In genomic region chr13:58477253-58477652, GRCm38 (mm10) we compare ENCODE assay signal across 22 mouse cellular contexts.
A peak's percentile ranks its signal among the peaks of the same experiment; 100 is the strongest.
DNase-seq lines count a peak whose midpoint lies in the region; ATAC-seq and TF ChIP-seq lines count a peak whose summit lies in the region.
"Had no signal": no experiment of that assay in that cellular context is flagged by ENCODE, and none has a peak within 500 bp of the region (broad histone marks: within the 10 kb centered on the region; RNA-seq: fewer than 3 reads in every experiment).

No protein-coding gene starts in this region.

- H3K27ac ChIP-seq in liver, embryonic 11.5 days (ENCODE audit: low read depth, low read length) = 0 out of 2 replicates have a peak overlapping the region, but pooled peaks have one; percentile 50
- H3K27ac ChIP-seq in liver, embryonic 15.5 days (replicated peaks) = peak overlapping the region; percentile 62; the same call in 1 of the 2 replicates
- no peak overlapping the region for H3K27ac ChIP-seq in hindbrain, embryonic 11.5 days (ENCODE audit: low read depth, low read length)
- no peak overlapping the region for H3K27ac ChIP-seq in forebrain, postnatal 0 days (ENCODE audit: low read depth, low read length)
- H3K27ac ChIP-seq: embryonic facial prominence, embryonic 15.5 days; forebrain, embryonic 12.5 days; gastrocnemius, adult 2 months; hindbrain, embryonic 13.5 days; hindbrain, postnatal 0 days had no signal

- H3K27me3 ChIP-seq in G1E (ENCODE audit: insufficient read depth, low read length) = no peaks in the 10 kb centered on the region
- H3K27me3 ChIP-seq in liver, embryonic 11.5 days (replicated peaks; ENCODE audit: control insufficient read depth, insufficient read depth, low read length) = peaks cover 16% of the 10 kb centered on the region
- H3K27me3 ChIP-seq in liver, embryonic 15.5 days = peaks cover 34% of the 10 kb centered on the region
- H3K27me3 ChIP-seq in hindbrain, embryonic 11.5 days (ENCODE audit: control insufficient read depth, insufficient read depth, low read length) = no peaks in the 10 kb centered on the region
- peaks cover 3% of the 10 kb centered on the region for H3K27me3 ChIP-seq in forebrain, postnatal 0 days (ENCODE audit: insufficient read depth, low read length)

- peak overlapping the region; percentile 52; the same call in 1 of the 2 replicates for H3K4me3 ChIP-seq in G1E (ENCODE audit: low read depth, low read length)
- no peak overlapping the region for H3K4me3 ChIP-seq in liver, embryonic 11.5 days (ENCODE audit: low read depth, low read length)
- peak overlapping the region; percentile 20; the same call in 1 of the 2 replicates for H3K4me3 ChIP-seq in liver, embryonic 15.5 days (replicated peaks)
- no peak overlapping the region for H3K4me3 ChIP-seq in hindbrain, embryonic 11.5 days (ENCODE audit: low read depth, low read length)
- H3K4me3 ChIP-seq in forebrain, postnatal 0 days (ENCODE audit: low read depth, low read length) = no peak overlapping the region
- H3K4me3 ChIP-seq: embryonic facial prominence, embryonic 15.5 days; forebrain, embryonic 12.5 days; gastrocnemius, adult 2 months; heart, embryonic 10.5 days; hindbrain, embryonic 13.5 days had no signal

- H3K4me2 ChIP-seq in liver, embryonic 11.5 days = peak overlapping the region; percentile 46
- H3K4me2 ChIP-seq in liver, embryonic 15.5 days = peak overlapping the region; percentile 50
- no peak overlapping the region for H3K4me2 ChIP-seq in hindbrain, embryonic 11.5 days (replicated peaks; ENCODE audit: low read depth, low read length)
- no peak overlapping the region for H3K4me2 ChIP-seq in forebrain, postnatal 0 days (ENCODE audit: low read depth)
- H3K4me2 ChIP-seq: embryonic facial prominence, embryonic 15.5 days; forebrain, embryonic 12.5 days; hindbrain, embryonic 13.5 days had no signal

- no peak for DNase-seq in G1E (ENCODE audit: low spot score)
- peak; percentile 65 for DNase-seq in c-Kit-negative CD71-positive TER-119-positive erythroid progenitor cells, embryonic 14.5 days (ENCODE audit: low read depth, low spot score)
- DNase-seq in liver, embryonic 11.5 days (ENCODE audit: low spot score) = no peak
- no peak for DNase-seq in cerebellum, adult 11 months
- DNase-seq in left cerebral cortex, adult 8-10 months (ENCODE audit: low spot score in 2 of 2) = no peak
- DNase-seq in hindbrain, embryonic 11.5 days (ENCODE audit: low spot score) = no peak
- no peak for DNase-seq in forebrain, postnatal 0 days
- DNase-seq: adrenal gland, postnatal 10 days; cerebellum, adult 8-10 months; cerebellum, postnatal 14 days; embryo, embryonic 11 days; gastrocnemius, adult 2 months; heart, adult 18-20 months; heart, postnatal 10 days; heart, postnatal 4 days had no signal

- H3K9ac ChIP-seq in liver, embryonic 11.5 days (ENCODE audit: low read depth, low read length) = no peak overlapping the region
- no peak overlapping the region for H3K9ac ChIP-seq in liver, embryonic 15.5 days
- H3K9ac ChIP-seq in hindbrain, embryonic 11.5 days (ENCODE audit: low read depth, low read length) = no peak overlapping the region
- no peak overlapping the region for H3K9ac ChIP-seq in forebrain, postnatal 0 days
- H3K9ac ChIP-seq: embryonic facial prominence, embryonic 15.5 days; forebrain, embryonic 12.5 days; hindbrain, embryonic 13.5 days had no signal

- no peak for ATAC-seq in G1E (ENCODE audit: extremely low read depth, insufficient number of reproducible peaks, low FRiP score, poor library complexity, severe bottlenecking)
- peak; percentile 73 for ATAC-seq in liver, embryonic 11.5 days (replicated peaks; ENCODE audit: low FRiP score)
- peak; percentile 47 for ATAC-seq in liver, embryonic 15.5 days (ENCODE audit: insufficient read depth)
- ATAC-seq in hindbrain, embryonic 11.5 days (ENCODE audit: low FRiP score) = no peak
- no peak for ATAC-seq in forebrain, postnatal 0 days
- ATAC-seq: forebrain, embryonic 16.5 days; hindbrain, postnatal 0 days had no signal

- peaks cover 77% of the 10 kb centered on the region for H3K4me1 ChIP-seq in G1E (ENCODE audit: insufficient read depth, low read depth, low read length)
- H3K4me1 ChIP-seq in liver, embryonic 11.5 days (replicated peaks; ENCODE audit: control insufficient read depth, insufficient read depth, low read length) = peaks cover 23% of the 10 kb centered on the region
- H3K4me1 ChIP-seq in liver, embryonic 15.5 days (replicated peaks) = peaks cover 60% of the 10 kb centered on the region
- H3K4me1 ChIP-seq in hindbrain, embryonic 11.5 days (replicated peaks; ENCODE audit: control insufficient read depth, insufficient read depth, low read length) = no peaks in the 10 kb centered on the region
- H3K4me1 ChIP-seq in forebrain, postnatal 0 days (ENCODE audit: insufficient read depth) = no peaks in the 10 kb centered on the region
- H3K4me1 ChIP-seq: embryonic facial prominence, embryonic 15.5 days had no signal

- TF ChIP-seq CTCF in G1E (IDR thresholded peaks at IDR 0.05; ENCODE audit: low read depth, low read length) = no peak
- TF ChIP-seq CTCF in forebrain, postnatal 0 days (IDR thresholded peaks at IDR 0.05; ENCODE audit: low read depth) = no peak

- 64% methylated on average over 6 of the region's 6 CpGs for WGBS in liver, embryonic 11.5 days
- 39% methylated on average over 6 of the region's 6 CpGs for WGBS in liver, embryonic 15.5 days (ENCODE audit: insufficient replicate concordance)
- WGBS in hindbrain, embryonic 11.5 days = 91% methylated on average over 6 of the region's 6 CpGs
- 93% methylated on average over 6 of the region's 6 CpGs for WGBS in forebrain, postnatal 0 days

- no peaks in the 10 kb centered on the region for H3K9me3 ChIP-seq in G1E (replicated peaks)
- no peaks in the 10 kb centered on the region for H3K9me3 ChIP-seq in liver, embryonic 11.5 days (ENCODE audit: control insufficient read depth, low read length)
- H3K9me3 ChIP-seq in liver, embryonic 15.5 days (replicated peaks) = no peaks in the 10 kb centered on the region
- no peaks in the 10 kb centered on the region for H3K9me3 ChIP-seq in hindbrain, embryonic 11.5 days (ENCODE audit: control insufficient read depth, low read length)
- no peaks in the 10 kb centered on the region for H3K9me3 ChIP-seq in forebrain, postnatal 0 days (ENCODE audit: low read length)
- H3K9me3 ChIP-seq: embryonic facial prominence, embryonic 15.5 days; forebrain, embryonic 12.5 days; heart, embryonic 10.5 days; hindbrain, embryonic 13.5 days had no signal

- no peaks in the 10 kb centered on the region for H3K36me3 ChIP-seq in G1E (replicated peaks)
- H3K36me3 ChIP-seq in liver, embryonic 11.5 days (ENCODE audit: control insufficient read depth, insufficient read depth, low read length) = no peaks in the 10 kb centered on the region
- no peaks in the 10 kb centered on the region for H3K36me3 ChIP-seq in liver, embryonic 15.5 days (replicated peaks)
- no peaks in the 10 kb centered on the region for H3K36me3 ChIP-seq in hindbrain, embryonic 11.5 days (ENCODE audit: control insufficient read depth, insufficient read depth, low read length)
- H3K36me3 ChIP-seq in forebrain, postnatal 0 days (ENCODE audit: insufficient read depth) = no peaks in the 10 kb centered on the region
- H3K36me3 ChIP-seq: embryonic facial prominence, embryonic 15.5 days; forebrain, embryonic 12.5 days; heart, embryonic 10.5 days; hindbrain, embryonic 13.5 days had no signal

Comparison
In these comparisons a context has a peak if more than half of its experiments do, and no peak if none do; other contexts are left out.
1. H3K4me3 ChIP-seq: peak in G1E (single experiment) and liver, embryonic 15.5 days (single experiment); none in liver, embryonic 11.5 days (single experiment), hindbrain, embryonic 11.5 days (single experiment) and forebrain, postnatal 0 days (single experiment).
2. ATAC-seq: peak in liver, embryonic 11.5 days (single experiment) and liver, embryonic 15.5 days (single experiment); none in G1E (single experiment), hindbrain, embryonic 11.5 days (single experiment) and forebrain, postnatal 0 days (single experiment).
3. H3K27ac ChIP-seq: peak in liver, embryonic 11.5 days (single experiment) and liver, embryonic 15.5 days (single experiment); none in hindbrain, embryonic 11.5 days (single experiment) and forebrain, postnatal 0 days (single experiment).
4. H3K4me2 ChIP-seq: peak in liver, embryonic 11.5 days (single experiment) and liver, embryonic 15.5 days (single experiment); none in hindbrain, embryonic 11.5 days (single experiment) and forebrain, postnatal 0 days (single experiment).